Mouse (Mus musculus) gastrocnemius, adult 2 months (tissue): Measurements from ENCODE around the gene Oxgr1. TPM values are rescaled to one million over a fixed set of nuclear protein-coding genes. Genes with fewer than 3 reads are reported as not detected.

ENCODE experiments used
- DNase-seq: peaks from one replicate; pipeline ENCODE4 v3.0.0; 2022
- H3K27ac ChIP-seq: fragments of 200-600 bp; 2 replicates; pipeline ENCODE4 v1.8.1; 2022; ENCODE audit warnings: mild to moderate bottlenecking
- H3K4me3 ChIP-seq: fragments of 200-600 bp; 2 replicates; pipeline ENCODE4 v1.8.1; 2022; ENCODE audit warnings: mild to moderate bottlenecking, moderate library complexity
- CTCF ChIP-seq: fragments of 200-600 bp; IDR thresholded peaks from 2 replicates; pipeline ENCODE4 v1.8.1; 2022; ENCODE audit warnings: antibody characterized with exemption, mild to moderate bottlenecking, moderate library complexity
- intact Hi-C: fragments of 180-260 bp; cut with DNase I; formaldehyde crosslinking; loops from one replicate; pipeline ENCODE4 v1.15.1; 2025
- long read RNA-seq, 2 experiments: library from polyadenylated mRNA; stranded (forward); transcript quantifications; one replicate each; pipeline ENCODE4 v2.0.0; 2021
- total RNA-seq, 2 experiments: library from RNA; stranded (reverse); gene quantifications; 2 replicates each; pipeline ENCODE4 v1.2.3; 2021

Gene Oxgr1
- not detected for total RNA-seq
- long read RNA-seq, experiment 1: 0 reads
- long read RNA-seq, experiment 2: 0 reads

DNA sequence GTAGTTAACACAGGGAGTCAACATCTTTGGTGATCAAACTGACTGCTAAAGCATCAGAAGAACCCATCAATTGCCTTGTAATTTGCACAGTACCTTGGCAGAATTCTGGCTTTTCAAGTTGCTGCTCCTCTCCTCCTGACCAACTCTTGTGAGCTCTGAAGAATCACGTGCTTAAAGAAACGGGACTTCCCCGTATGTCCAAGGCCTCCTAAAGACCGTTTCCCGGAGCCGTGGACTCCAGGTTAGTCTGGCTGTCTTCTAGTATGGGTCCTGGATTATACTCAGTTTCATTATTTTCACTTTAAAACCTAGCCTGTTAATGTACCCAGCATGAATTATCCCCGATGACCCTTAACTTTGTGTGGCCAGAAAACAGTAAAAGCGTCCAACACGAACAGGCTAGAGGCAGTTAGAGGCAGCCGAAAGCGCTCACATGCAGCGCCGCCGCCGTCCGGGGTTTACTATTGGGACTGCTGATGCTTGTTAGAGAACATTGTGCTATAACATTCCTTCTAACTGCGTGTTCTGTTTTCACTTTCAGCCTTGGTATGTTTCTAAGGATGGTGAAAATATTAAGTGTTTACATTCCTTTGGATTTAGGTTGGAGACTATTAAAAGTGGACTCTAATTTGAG is at the start of gene Oxgr1:
TSS of gene Oxgr1 (minus strand) at position 249 of the 634 bp plus-strand sequence.
- TF ChIP-seq CTCF: no peak
- intact Hi-C loops: no loop called here
- Histone ChIP-seq H3K27ac (no peak within 1 kb of the TSS), H3K4me3 (no peak within 1 kb of the TSS)
- DNase-seq: no peak

- Histone ChIP-seq H3K4me3 (no peak overlapping the region), H3K27ac (no peak overlapping the region; the same call in 1 of the 2 replicates)
- TF ChIP-seq CTCF: no peak
- intact Hi-C loops: no loop called here
- no peak for DNase-seq
Measured at GRCm38 (mm10) chr14:120090401-120090800, 48.2 kb upstream of the Oxgr1 start.

DNA sequence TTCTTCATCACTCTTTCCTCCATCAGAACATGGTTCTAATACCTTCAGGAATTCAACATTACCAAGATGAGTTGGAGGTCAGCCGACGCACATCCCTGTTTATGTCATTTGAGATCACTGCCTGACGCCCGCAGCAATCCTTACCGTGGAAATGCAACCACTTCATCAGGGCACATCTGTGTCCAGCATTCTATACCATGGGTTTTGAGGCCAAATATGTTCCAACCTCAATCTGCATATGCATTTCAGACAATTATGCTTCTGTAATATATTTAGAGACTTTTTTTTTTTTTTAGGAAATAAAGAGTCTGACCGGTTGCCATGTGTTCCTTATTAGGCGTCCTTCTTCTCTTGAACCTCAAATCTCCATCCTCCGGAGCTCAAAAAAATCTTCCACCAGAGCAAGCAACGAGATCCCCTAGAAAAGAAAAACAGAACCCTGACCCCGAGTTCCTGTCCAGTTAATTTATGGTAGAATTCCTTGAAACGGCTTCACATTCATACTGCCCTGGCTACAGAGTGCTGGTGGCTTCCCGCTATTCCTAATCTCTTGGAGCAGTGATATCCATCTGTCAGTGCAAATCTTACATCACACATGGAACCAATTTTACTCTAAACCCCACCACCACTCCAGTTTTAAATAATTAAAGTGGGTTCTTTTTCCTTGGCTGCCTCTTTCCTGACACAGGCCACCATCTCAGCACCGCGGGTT is 47.6 kb upstream of the Oxgr1 start:
- DNase-seq: no peak
- intact Hi-C loops: no loop called here
- TF ChIP-seq CTCF: no peak
- Histone ChIP-seq H3K27ac (no peak overlapping the region), H3K4me3 (no peak overlapping the region)

DNA sequence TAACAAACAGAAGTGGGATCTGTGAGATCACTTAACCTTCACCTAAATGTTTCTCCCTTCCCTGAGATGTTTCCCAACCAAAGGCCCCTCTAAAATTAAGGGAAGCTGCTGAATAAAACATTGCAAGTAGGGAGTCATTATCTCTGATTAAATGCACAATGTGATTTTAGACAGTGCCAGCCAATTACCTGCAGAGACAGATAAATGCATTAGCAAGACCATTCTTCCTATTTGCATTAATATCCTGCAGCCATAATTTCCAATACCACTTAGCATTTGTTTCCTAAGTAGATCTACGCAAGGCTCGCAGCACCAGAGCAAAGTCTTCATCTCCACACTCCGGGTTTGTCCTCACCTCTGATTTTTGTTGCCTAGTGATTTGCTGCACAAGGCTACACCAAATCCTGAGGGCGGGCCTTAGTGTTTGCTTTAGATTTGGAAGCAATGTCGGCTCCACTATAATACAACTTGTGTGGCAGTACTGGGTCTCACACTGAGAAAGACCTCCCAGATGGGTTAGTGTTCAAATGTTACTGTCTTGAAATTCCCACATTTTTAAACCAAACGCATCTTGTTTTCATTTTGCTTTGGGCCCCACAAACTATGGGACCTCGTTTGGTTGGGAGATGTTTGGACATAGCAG is 46.9 kb upstream of the Oxgr1 start:
- no peak for DNase-seq
- intact Hi-C loops: no loop called here
- Histone ChIP-seq H3K27ac (no peak overlapping the region), H3K4me3 (no peak overlapping the region)
- TF ChIP-seq CTCF: no peak

DNA sequence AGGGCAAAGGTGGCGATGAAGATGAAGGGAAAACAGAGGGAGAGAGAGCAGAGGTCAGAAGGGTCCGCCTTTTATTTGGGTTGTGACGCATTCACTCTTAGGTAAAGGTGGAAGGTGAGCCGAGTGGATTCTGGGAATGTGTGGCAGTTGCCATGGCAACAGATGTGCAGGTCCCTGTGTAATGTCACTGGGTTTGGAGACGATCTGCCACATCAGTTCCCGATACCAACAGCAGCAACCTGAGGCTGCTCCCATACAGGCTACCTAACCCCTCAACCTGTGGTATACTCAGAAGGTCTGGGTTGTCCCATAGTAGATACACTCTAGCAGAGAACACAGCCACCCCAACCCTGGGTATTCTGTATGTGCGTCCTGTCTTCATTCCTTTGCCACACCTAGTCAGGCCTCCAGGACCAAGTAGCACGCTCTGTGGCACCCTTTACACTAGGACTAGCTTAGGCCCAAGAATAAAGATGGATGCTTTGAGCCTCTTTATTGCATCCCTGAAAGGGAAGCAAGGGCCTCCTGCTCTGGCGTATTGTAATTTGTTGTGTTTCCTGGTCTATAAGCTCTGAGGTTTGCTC is 41.9 kb upstream of the Oxgr1 start:
- no peak overlapping the region for H3K27ac ChIP-seq
- H3K4me3 ChIP-seq: no peak overlapping the region
- TF ChIP-seq CTCF: no peak
- DNase-seq: no peak
- intact Hi-C loops: no loop called here

GRCm38 (mm10) chr14:120076192-120076591 is 34.0 kb upstream of the Oxgr1 start:
- Histone ChIP-seq H3K27ac (no peak overlapping the region), H3K4me3 (no peak overlapping the region)
- intact Hi-C loops: loop anchor here (1.0 to 10.0 kb wide), 4 partner anchors 61 to 689 kb away; no protein-coding TSS in a partner anchor
- TF ChIP-seq CTCF: peak; percentile 70
- no peak for DNase-seq

DNA sequence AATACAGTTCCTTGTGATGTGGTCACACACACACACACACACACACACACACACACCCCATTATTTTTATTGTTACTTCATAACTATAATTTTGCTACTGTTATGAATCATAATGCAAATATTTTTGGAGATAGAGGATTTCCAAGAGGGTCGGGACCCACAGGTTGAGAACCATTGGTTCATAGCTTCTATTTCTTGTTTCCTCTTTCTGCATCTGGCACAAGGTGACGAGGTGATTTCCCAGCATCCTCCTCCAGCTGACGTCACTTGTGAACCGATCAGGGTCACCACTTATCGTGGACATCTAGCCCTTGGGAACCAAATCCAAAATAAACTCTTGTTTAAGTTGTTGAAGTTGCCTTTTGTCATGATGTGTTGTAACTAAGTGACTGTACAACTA is 33.5 kb upstream of the Oxgr1 start:
- no peak for DNase-seq
- no peak overlapping the region for H3K4me3 ChIP-seq
- no peak for TF ChIP-seq CTCF
- no peak overlapping the region for H3K27ac ChIP-seq
- intact Hi-C loops: loop anchor here (1.0 to 10.0 kb wide), 4 partner anchors 62 to 689 kb away; no protein-coding TSS in a partner anchor

DNA sequence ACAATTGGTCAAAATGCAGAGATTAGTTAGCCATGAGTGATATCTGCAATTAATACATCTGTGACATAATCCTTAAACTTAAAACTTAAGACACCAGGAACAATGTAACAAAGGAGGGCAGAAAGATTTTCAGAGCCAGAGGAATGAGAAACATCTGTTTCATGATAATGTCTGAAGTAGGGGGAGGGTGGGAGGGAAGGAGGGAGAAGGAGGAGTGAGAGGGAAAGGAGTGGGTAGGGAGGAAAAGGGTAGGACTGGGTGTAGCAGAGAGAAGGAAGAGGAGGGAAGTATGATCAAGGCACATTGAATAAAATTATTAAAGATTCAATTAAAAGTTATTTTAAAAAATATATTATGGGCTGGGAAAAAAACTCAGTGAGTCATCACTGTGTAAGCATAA is 32.0 kb upstream of the Oxgr1 start:
- no peak for TF ChIP-seq CTCF

GRCm38 (mm10) chr14:120061096-120061495 is 18.9 kb upstream of the Oxgr1 start:
- peak; percentile 51 for DNase-seq
- no peak overlapping the region for H3K27ac ChIP-seq
- intact Hi-C loops: loop anchor here (5.0 to 10.0 kb wide), 2 partner anchors 1016 to 1074 kb away; no protein-coding TSS in a partner anchor
- no peak overlapping the region for H3K4me3 ChIP-seq
- TF ChIP-seq CTCF: peak; percentile 79

More for the DNA sequence above, 32.0 kb upstream of the Oxgr1 start:
- Histone ChIP-seq H3K27ac (no peak overlapping the region), H3K4me3 (no peak overlapping the region)
- no peak for DNase-seq
- intact Hi-C loops: loop anchor here (10.0 kb wide), 1 partner anchor 691 kb away; no protein-coding TSS in a partner anchor

DNA sequence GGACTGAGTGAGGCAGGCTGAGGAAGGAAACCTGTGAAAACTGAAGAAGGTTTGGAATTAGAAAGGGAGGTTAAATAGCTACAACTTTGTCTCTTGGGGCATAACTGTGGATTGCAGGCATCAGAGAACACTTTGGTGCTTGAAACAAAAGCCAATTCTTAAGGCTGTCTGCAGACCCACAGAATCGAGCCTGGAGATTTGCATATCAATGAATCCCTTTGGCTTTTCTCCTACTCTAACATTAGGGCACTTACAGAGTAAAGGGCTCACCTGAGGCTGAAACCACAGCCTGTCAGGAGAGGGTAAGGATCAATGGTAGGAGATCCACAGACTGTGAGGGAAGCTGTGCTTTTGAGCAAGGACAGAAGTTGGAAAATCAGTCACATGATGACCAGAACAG is 8.8 kb downstream of the Oxgr1 start:
- Histone ChIP-seq H3K4me3 (no peak overlapping the region), H3K27ac (no peak overlapping the region)
- no peak for TF ChIP-seq CTCF
- intact Hi-C loops: no loop called here
- no peak for DNase-seq

- no peak overlapping the region for H3K4me3 ChIP-seq
- no peak overlapping the region for H3K27ac ChIP-seq
- no peak for TF ChIP-seq CTCF
- no peak for DNase-seq
- intact Hi-C loops: no loop called here
Measured at GRCm38 (mm10) chr14:120019948-120020347, 22.3 kb downstream of the Oxgr1 start.

- no peak for TF ChIP-seq CTCF
- intact Hi-C loops: no loop called here
Measured at GRCm38 (mm10) chr14:120009969-120010872, 32.0 kb downstream of the Oxgr1 start.

More at GRCm38 (mm10) chr14:120009969-120010872, 32.0 kb downstream of the Oxgr1 start:
- Histone ChIP-seq H3K27ac (no peak overlapping the region), H3K4me3 (no peak overlapping the region)
- no peak for DNase-seq
